Mouse (Mus musculus): ENCODE data around the gene Ly6g6c.
A peak's percentile ranks its signal among the peaks of the same experiment; 100 is the strongest.

Gene Ly6g6c

GRCm38 (mm10) chr17:35085208-35085865 lies 20.1 kb downstream of the Ly6g6c start, which contains the start of gene Ly6g6f:
Gene Ly6g6f (minus strand): TSS chr17:35085610.
- DNase-seq, result no peak

- DNase-seq, result no peak
These were observed 23.0 kb downstream of the Ly6g6c start for GRCm38 (mm10) chr17:35088151-35088550.

- peak; percentile 96 for DNase-seq
These were observed 23.8 kb downstream of the Ly6g6c start, which contains the start of gene Abhd16a for GRCm38 (mm10) chr17:35088825-35089644. Gene Abhd16a (plus strand): TSS chr17:35089263.

- DNase-seq, result peak; percentile 96
These were observed 25.2 kb downstream of the Ly6g6c start for GRCm38 (mm10) chr17:35090166-35090932.

- DNase-seq, result no peak
These were observed 27.4 kb downstream of the Ly6g6c start for GRCm38 (mm10) chr17:35092403-35093198.

- DNase-seq, result no peak
These were observed 29.5 kb downstream of the Ly6g6c start for GRCm38 (mm10) chr17:35094475-35095365.

GRCm38 (mm10) chr17:35096597-35096996 lies 31.4 kb downstream of the Ly6g6c start:
- DNase-seq, result peak; percentile 68

- DNase-seq, result peak; percentile 76
These were observed 32.0 kb downstream of the Ly6g6c start for GRCm38 (mm10) chr17:35097164-35097655.

GRCm38 (mm10) chr17:35100196-35100765 lies 35.1 kb downstream of the Ly6g6c start:
- DNase-seq, result no peak

- no peak for DNase-seq
These were observed 36.0 kb downstream of the Ly6g6c start for GRCm38 (mm10) chr17:35101161-35101560.

- no peak for DNase-seq
These were observed 37.1 kb downstream of the Ly6g6c start for GRCm38 (mm10) chr17:35102299-35102698.

- no peak for DNase-seq
These were observed 38.1 kb downstream of the Ly6g6c start for GRCm38 (mm10) chr17:35103221-35103690.

GRCm38 (mm10) chr17:35104079-35104478 lies 38.9 kb downstream of the Ly6g6c start:
- no peak for DNase-seq

- DNase-seq, result no peak
These were observed 39.6 kb downstream of the Ly6g6c start for GRCm38 (mm10) chr17:35104754-35105153.

GRCm38 (mm10) chr17:35105740-35106389 lies 40.7 kb downstream of the Ly6g6c start:
- DNase-seq, result peak; percentile 78

GRCm38 (mm10) chr17:35106522-35106921 lies 41.3 kb downstream of the Ly6g6c start:
- no peak for DNase-seq

GRCm38 (mm10) chr17:35108097-35108496 lies 42.9 kb downstream of the Ly6g6c start, which contains the start of gene Ly6g5c:
Gene Ly6g5c (plus strand): TSS chr17:35108279.
- DNase-seq, result peak; percentile 82

- DNase-seq, result no peak
These were observed 46.6 kb downstream of the Ly6g6c start for GRCm38 (mm10) chr17:35111774-35112173.

GRCm38 (mm10) chr17:35115046-35116019 lies 50.1 kb downstream of the Ly6g6c start, which contains the start of gene Ly6g5b:
Gene Ly6g5b (minus strand): TSS chr17:35115428.
- no peak for DNase-seq

Measured in cerebellum, adult 11-12 months (tissue).